Mouse (Mus musculus) 3T3-L1 (cell line): ENCODE measurements around the gene Bag3.

Source experiments
- DNase-seq: peaks from one replicate; pipeline ENCODE4 v3.0.0-alpha.2; 2015; ENCODE audit warnings: low read depth, low spot score

Gene Bag3

DNA sequence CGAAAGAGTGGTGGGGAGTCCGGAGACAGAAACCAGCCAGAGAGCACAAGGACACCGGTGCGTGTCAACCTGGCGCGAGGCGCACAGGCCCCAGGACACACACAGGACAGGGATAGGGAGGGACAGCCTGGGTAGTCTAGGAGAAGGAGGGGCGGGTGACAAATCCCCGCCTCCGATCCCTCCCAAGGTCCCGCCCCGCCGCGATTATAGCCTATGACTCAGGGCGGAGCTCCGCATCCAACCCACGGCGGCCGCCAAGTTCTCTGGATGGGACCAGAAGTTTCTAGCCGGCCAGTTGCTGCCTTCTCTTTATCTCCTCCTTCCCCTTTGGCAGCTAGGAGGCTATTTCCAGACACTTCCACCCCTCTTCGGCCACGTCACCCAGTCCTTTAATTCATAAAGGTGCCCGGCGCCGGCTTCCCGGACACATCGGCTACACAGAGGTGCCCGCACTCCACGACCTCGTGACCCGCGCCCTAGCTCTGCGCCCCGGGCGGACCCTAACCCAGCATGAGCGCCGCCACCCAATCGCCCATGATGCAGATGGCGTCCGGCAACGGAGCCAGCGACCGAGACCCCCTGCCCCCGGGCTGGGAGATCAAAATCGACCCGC is at the start of gene Bag3:
Gene Bag3 (plus strand): TSS at position 268 of the 613 bp plus-strand sequence.
- peak; percentile 95 for DNase-seq

DNA sequence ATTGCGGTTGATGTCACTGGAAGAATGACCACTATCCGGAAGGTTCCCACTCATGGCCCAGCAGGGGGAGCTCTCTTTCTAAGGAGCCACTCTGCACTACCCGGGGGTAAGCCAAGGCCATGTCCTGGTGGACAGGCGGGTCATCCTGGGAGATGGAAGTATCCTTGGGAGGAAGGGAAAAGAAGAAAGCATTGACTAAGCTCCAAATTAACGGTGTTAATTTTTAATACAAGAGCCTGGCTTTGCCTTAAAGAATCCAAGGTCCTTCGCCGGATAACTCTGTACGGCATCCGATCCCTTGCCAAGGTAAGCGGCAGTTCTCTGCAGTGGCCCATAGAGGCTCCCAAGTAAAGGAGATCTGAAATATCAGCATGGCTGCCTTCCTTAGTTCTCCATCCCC is 49.1 kb upstream of the Bag3 start:
- peak; percentile 30 for DNase-seq

DNA sequence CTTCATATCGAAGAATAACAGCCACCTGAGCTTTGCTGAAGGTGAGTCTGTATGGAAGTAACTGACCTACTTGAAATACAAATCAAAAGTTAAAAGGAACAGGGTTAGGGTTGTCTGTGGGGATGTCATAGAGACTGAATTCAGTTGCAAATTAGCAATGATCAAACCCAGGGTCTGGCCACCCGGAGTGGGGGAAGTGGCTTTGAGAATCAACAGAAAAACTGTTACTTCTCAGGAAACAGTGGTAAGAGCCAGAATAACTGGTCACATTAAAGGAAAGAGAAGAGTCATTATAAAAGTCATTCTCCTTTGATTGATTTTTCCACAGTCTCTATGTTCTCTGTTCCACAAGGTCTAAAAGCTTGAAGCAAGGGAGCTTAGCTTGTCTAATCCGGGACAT is 34.4 kb upstream of the Bag3 start:
- DNase-seq: no peak

DNA sequence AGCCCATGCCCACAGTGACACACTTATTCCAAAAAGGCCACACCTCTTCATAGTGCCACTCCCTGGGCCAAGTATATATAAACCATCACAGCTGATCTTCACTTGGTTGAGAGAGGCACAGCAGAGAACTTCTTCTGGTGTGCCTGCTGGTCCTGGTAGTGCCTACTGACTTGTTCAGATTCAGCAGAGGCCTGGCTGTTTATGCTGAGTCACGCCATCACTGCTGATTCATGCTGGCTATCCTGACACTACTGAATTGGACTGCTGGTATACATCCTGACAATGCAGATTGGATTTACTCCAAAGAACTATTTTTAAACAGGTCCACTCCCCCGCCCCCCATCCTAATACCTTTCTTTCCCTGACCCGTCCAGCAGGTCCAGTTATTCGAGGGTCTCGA is 28.9 kb upstream of the Bag3 start:
- DNase-seq: peak; percentile 47

DNA sequence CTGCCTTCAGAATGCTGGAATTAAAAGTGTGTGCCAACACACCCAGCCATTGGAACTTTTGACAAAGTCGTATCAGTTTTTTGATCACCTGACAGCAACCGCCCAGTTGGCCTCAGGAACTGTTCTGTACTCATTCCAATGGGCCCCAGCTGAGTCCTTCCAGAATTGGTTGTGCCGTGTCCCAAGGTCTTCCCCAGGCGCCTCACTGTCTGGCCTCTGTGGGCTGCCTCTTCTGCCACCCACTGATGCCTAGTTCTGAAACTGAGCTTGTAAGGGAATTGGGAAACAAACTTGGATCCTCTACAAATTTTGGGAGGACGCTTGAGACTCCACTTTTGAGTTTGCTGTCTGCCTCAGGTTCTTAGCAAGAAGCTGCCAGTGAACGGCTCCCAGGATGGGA is 23.6 kb upstream of the Bag3 start:
- DNase-seq: no peak

DNA sequence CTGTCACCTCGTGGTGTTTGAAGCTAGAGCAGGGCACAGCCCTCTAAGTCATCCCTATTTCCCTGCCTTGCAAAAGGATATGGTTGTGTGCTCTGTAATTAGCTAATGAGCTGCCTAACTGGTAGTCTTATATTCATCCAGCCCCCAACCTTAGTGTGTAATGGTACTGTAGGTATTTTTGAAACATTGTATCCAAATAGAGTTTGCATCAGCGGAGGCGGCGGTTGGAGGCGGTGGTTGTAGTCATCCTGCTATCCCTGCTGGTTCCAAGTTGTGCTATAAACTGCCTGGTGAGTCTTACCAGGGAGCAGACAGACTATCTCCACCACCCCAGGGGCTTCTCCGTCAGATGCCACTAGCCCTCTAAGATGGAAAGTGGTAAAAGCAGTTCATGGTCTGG is 19.3 kb upstream of the Bag3 start:
- DNase-seq: no peak

DNA sequence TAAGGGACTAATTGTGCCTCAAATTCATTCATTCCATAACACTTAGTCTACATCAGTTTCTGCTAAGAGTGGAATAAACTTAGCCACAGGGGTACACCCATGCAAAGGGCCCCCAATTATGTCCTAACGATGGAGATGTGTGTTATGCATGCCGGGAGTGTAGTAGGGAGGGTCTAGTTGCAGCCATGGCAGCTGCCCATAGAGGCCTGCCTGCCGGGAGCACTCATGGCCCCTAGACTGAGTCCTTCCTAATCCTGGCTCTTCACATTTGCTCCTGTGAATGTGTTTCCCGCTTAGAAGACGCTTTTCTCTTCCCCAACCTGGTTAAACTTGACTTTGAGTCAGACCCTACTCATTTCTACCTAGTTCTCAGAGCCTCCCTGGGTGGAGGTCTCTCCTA is 11.5 kb upstream of the Bag3 start:
- no peak for DNase-seq

DNA sequence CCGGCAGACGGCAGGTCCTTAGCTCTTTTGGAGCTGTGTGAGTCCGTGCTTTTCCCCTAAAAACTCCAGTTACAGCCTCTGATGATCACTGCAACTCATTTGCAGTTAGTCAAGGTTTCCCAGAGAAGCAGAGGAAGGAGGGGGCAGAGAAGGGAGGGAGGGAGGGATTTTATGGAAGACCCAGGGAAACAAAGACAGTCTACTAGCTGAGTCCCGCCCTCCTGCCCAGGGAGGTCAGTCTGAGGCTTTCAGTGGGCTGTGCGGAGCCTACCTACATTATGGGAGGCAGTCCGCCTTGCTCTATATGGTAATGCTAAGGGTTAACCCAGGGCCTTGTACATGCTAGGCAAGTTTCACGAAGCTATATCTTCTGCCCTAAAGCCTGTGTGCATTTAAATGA is 9.9 kb upstream of the Bag3 start:
- no peak for DNase-seq

DNA sequence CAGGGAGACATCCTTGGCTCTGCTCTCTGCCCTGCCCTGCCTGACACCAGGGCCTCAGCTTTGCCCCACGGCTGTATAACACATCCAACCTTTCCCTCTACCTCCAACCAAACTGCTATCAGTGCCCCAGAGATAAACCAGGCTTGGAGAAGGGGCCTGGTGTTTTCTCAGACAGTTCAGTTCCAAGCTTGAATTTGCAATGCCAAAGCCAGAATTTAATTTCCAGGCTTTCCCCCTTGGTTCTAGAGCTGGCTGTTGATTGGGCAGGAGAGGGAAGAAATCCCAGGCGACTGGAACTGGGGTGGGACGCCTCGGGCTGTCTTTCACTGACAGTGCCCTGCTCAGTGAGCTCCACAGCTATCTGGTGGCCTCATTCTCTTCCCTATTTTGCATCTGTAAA is 9.1 kb upstream of the Bag3 start:
- no peak for DNase-seq

DNA sequence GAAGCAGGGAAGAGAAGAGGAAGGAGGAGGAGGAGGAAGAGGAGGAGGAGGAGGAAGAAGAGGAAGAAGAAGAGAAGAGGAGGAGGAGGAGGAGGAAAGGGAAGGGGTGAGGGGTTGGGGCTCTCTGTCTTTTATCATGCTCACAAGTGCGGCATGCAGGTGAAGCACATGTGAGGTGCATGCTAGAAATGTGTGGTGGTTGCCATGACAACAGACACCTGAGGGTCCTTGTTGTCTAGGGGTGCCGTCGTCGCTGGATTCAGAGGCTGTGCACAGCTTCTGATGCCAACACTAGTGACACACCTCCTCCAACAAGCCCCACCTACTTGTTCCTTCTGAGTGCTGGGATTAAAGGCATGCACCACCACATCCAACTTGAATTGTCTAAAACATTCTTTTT is 7.1 kb upstream of the Bag3 start:
- no peak for DNase-seq

DNA sequence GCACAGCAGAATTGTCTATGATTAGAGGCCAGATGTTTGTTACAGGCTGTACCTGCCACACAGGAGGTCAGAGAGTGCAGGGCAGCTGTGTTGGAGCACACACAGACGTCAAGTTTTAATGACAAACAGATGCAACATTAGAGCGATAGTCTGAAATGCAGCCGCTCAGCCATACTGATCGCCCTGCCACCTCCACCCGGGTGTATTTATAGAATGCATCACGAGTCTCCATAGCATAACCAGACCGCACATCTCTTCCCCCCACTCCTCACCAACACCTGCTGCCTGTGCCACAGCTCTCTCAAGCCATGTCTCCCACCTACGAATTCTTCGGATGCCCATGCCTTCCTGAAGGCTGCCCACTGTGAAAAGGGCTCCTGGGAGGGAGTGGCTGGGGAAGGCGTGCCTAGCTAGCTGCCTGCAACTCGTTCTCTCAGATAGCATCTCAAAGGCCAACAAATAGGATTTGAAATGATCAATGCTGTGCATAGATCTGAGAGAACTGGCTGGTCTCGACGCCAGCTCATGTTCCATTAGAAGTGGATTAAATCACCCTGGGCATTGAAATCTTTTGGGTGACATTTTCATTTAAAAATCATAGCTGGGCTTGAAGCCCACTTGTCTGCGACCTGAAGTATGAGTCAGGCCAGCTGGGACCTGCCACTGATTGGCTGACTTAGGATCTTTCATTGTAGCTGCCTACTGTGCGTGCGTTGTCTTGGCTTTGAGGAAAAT is 3.9 kb upstream of the Bag3 start:
- DNase-seq: no peak

DNA sequence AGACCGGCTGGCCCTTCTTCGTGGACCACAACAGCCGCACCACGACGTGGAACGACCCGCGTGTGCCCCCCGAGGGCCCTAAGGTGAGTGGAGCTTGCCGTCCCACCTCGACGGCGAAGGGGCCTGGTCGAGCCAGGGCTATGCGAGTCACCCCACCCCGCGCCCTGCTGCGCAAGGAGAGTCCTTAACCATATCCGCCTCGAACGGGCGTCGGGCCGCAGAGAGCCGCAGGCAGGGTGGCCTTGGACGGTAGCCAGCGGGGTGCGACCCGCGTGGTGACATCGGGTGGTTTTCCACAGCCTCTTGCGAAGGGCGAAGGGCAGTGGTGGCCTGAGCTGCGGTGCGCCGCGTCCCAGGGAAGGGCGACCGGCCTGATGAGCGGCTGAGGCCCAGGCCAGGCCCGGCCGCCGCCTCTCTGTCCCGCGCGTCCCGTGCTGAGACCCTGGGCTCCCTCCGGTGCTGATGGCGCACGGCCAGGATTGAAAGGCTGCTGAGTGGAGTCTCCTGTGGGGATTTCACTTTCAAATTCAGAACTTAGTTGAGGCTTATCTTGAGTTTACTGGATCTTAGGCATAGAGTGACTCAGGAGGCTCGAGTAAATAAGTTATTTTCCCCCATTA is 656 bp downstream of the Bag3 start:
- peak; percentile 55 for DNase-seq

DNA sequence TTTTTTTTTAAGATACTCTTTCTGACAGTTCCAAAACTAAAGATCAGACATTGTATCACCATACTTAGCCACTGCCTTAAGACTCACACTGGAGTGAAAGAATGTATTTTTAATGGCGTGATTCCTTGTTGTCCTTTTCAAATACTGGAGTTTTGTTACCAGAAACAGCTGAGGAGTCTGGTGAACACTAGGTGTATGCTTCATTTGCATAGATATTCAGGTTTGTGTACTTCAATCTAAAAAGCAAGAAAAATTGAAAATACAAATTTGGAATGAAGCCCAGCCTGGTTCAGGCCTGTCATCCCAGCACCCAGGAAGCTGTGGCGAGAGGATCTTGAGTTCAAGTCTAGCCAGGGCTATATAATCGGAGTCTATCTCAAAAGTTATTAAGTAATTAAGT is 1.2 kb downstream of the Bag3 start:
- no peak for DNase-seq

DNA sequence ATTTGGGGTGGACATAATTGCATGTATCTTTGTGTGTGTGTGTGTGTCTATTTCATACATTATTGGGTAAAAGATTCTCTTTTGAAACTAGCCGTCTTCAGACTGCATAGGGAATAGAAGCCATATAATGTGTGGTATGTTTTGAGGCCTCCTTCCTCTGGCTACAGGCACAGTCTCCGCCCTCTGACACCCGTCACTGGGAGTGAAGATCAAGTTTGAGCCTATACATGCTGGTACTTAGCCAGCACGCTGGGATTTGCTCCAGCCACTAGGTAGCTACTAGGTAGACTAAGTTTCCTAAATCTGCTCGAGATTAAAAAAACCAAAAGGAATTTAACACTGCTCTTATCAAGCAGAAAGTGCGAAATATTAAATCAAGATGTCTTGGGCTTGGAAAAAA is 3.2 kb downstream of the Bag3 start:
- DNase-seq: no peak

DNA sequence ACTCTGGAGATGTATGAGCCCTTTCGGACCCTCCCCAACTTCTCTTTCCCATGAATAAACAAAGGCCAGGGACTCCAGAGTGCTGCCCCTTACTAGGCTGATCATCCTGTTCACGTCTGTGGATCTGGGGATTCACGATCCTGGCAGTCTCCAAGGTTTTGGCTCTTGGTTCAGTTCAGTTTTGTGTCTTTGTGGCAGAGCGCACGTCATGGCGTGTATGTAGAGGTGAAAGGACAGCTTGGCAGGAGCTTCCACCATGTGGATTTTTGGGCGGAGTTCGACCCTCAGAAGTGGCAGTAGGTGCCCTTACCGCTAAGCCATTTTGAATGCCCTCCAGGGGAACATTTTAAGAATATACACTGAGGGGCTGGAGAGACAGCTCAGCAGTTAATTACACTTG is 5.2 kb downstream of the Bag3 start:
- no peak for DNase-seq

DNA sequence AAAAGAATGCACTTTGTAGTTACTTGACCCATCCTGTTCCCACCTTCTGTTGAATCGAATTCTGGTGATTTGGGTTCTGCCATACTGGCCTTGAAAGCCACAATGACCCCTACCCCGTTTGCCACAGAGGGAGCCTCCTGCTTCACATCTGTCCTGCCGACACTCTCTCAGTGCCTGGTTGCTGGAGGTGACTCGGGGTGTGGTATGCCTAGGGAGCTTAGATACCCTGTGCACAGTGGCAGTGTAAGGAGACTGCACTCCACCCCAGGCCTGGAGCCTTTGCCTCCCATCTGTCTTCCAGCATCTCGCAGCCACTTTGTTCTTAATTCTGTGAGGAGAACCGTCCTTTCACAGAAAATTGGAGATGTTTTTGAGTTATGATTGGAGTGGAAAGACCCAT is 5.7 kb downstream of the Bag3 start:
- no peak for DNase-seq

DNA sequence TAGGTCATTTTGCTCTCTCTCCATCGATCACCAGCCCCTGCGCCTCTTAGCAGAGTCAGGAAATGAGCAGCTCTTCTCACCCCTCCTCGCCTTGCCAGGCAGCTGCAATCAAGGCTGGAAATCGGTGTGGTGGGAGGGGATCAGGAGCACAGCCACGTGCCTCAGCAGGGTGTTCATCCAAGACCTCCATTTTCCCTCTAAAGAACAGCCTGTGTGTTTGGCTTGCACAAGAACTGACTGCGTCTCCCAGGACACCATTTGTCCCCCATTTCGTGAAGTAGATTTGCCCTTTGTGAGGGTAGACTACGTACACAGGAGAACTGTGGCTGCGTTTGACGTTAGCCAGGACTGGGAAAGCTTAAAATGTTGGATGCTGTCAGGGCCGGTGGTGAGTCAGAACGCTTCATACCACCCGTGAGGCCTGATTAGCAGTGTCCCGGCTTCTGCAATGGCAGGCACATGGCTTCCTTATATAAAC is 6.2 kb downstream of the Bag3 start:
- DNase-seq: peak; percentile 78

DNA sequence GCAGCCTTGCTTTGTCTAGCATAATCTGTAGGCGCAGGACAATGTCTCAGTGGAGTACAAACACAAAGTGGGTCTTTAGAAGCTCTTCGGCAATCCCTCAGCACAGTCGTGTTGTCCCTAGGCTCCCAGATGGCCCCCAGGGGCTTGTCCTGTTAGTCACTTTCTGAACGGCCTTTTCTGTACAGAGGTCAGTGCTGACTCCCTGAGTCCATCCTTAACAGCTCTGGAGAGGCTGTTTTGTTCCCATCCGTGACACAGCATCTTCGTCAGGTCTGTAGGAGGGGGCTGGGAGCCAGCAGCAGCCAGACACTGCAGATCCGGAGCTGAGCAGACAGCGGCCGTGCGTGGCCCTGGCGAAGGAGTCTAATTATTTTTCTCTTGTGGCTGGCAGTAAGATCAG is 7.6 kb downstream of the Bag3 start:
- DNase-seq: peak; percentile 66

DNA sequence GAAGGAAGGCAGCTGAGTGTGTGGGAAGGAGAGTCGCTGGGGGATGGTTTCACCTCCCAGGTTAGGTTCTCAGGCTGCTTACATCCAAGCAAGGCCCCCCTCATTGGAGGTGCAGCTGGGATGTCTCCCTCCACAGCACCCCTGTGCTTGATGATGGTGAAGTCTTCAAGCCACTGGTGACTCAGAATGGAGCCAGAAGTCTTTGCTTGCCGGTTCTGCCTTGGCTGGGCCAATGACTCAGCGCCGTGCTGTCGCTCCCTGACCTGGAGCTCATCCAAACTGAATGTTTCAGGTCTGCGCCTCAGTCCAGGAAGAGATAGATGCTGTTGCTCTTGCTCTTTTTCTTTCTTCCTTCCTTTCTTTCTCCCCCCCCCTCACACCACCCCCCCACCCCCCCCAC is 8.5 kb downstream of the Bag3 start:
- DNase-seq: peak; percentile 94

DNA sequence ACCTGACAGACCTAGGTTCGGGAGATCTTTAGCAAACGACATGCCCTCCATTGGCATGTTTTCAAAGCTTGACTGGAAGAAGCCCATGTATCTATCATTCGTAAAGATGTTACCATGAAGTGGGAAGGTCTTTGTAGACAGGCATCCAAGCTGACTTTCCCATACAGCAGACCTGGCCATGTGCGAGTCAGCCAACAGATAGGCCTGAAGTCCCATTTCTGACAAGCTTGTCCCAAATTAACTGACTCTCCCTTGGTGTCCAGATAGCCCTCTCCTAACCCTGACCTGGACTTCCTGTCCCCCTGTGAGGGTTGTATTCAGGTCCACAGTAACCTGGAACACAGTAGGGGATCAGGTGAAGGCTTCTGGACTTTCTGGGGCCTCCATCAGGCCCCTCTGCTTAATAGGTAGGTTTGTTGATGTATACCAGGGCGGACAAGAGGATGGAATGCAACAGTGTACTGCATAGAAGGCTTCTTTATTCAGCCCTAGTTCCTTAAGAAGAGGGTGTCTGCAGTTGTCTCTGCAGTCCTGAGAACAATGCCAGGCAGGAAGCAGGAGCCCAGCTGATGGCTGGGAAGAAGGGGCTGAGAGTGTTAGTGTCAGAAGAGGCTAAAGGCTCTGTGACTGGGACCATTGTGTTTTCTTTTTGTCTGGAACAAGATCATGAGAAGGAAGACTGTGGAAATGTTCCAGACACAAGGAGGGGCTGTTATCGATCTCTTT is 9.2 kb downstream of the Bag3 start:
- no peak for DNase-seq

DNA sequence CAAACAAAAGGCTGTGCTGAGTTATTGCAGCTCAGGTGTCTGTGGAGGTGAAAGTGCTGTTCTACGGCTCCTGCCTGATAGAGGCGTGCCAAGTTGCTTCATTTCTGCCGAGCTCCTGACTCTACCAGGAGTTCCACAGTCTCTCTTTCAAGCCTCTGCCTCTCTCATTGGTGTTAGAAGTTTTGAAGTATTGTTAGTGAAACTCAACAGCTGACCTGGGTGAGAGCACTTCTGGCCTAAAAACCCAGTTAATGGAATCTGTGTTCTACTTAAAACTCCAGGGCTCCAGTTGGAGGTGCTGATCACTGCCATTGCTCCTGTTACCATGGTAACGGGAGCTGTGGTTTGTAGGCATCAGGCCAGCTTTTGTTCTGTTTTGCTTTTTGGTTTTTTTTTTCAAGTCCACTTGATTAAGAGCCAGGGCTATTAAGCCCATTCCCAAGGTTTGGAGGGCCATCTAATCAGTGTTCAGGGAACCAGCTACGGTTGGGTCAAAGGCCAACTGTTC is 11.6 kb downstream of the Bag3 start:
- DNase-seq: no peak

DNA sequence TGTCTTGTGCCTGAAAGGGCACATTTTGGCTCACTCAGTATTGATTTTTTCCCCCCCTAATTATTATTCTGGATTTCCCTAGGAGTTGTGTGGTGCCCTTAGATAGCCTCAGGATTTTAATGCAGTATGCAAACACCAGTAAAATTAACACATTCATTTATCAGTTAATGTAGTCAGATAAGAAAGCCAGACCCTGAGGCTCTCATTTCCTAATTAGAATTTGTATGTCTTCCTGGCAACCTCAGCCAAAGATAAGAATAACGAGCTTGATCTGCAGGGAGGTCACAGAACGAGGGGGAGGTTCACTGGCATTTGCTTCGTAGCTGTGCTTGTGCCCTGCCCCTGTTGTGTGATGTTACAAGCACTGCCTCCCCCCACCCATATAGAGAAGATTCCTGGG is 12.7 kb downstream of the Bag3 start:
- DNase-seq: no peak
